Mouse (Mus musculus): ENCODE data around the gene Olfr558.

Olfr558 gene

DNA sequence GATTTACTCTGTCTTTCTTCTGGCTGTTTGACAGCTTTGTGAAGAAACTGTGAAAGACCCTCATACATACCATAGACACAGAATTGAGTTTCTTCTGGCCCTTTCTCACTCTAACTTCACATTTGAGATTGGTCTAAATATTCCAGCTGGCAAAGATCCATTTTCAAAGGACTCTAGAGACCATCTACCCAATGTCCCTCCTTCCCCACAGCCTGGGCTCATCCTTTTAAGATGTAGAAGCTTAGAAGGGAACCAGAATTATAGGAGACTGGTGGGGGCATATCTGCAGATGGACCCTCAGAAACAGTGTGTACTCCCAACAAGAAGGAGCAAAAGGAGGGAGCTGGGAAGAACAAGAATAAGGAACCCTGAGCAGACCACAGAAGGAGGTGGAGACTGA, at the start of gene Olfr558:
TSS of gene Olfr558 (plus strand) at position 301 of the 400 bp plus-strand sequence.
- DNase-seq (ENCODE audit: low spot score): no peak

DNA sequence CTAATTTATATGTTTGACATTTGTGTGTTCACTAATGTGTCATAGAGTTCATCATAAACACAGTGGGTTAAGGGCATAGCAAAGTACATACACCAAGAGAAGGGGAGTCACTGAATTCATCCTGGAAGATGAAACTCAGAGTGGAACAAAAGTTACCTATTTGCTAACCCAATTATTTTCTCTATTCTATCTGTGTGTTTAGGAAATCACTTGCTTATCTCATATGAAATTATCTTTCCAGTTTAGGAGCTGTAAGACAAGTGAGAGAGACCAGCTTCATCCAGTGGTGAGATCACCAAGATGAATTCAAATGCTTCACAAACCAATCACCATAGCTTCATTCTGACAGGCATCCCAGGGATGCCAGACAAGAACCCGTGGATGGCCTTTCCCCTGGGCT, 43.5 kb upstream of the Olfr558 start, which contains the start of gene Olfr555:
TSS of gene Olfr555 (plus strand) at position 301 of the 400 bp plus-strand sequence.
- no peak for DNase-seq (ENCODE audit: low spot score)

DNA sequence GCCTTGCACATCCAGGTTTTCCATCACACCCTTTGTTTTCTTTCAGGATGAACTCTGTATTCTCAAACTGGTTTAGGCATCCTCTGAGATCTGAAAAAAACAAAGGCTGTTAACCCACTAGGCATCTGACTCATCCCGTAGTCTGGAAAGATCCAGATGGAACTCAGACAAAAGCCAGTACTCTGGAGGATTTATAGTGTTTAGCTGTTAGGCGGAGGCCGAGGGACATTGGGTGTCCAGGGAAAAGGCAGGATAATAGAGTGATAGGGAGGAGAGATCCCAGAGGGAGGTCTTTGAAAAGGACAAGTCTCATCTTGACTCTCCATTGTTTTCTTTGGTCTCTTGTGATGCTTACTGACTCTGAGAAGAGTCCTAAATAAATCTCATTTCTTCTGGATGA, 37.4 kb upstream of the Olfr558 start, which contains the start of gene Olfr556:
TSS of gene Olfr556 (plus strand) at position 301 of the 400 bp plus-strand sequence.
- DNase-seq (ENCODE audit: low spot score): no peak

- peak; percentile 7 for DNase-seq (ENCODE audit: low spot score)
Measured at GRCm38 (mm10) chr7:102665378-102665777, 36.6 kb upstream of the Olfr558 start.

DNA sequence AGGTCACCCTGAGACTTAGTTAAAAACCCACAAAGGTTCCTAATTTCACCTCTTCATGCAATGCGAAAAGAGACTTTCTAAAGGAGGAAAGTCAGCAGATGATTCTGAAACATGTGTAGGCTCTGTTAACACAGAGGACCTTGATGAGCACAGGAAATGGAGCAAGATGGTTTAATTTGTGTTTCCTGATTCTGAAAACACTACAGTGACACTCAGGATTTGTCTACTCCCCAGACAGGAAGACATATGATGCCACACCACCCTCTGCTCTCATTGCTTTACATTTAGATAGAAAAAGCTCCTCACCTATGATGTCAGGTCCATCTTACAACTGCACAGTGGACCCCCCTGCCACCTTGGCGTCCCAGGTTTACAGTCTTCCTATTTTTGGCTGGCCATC, 25.8 kb upstream of the Olfr558 start:
- DNase-seq (ENCODE audit: low spot score): no peak

GRCm38 (mm10) chr7:102681916-102682315, 20.1 kb upstream of the Olfr558 start:
- DNase-seq (ENCODE audit: low spot score): no peak

DNA sequence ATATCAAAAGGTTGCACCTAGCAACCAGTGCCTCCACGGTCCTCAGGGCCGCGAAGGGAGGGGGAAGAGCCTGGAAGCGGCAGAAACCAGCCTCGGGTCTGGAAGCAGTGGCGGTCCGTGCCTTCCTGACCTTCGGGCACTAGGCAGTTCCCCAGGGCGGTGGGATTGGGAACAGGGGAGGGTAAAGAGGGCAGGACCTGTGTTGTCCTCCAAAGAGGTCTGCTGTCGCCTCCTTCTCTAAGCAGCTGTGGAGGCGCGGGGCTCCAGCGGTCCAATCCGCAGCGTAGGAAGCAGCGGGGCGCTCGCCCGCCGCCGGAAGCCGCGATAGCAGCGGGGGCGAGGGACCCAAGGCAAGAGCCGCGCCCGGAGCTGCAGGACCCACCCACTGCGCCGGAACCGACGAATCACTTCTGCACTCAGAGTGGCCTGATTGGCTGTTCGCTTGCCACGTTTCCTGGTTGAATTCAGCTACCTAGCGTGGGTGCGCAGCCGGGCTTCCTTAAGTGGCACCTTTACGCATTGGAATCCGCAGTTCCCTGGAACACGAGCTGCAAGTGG, 15.0 kb upstream of the Olfr558 start, which contains the start of gene Trim68:
TSS of gene Trim68 (minus strand) at position 384 of the 558 bp plus-strand sequence.
- DNase-seq (ENCODE audit: low spot score): peak; percentile 87

DNA sequence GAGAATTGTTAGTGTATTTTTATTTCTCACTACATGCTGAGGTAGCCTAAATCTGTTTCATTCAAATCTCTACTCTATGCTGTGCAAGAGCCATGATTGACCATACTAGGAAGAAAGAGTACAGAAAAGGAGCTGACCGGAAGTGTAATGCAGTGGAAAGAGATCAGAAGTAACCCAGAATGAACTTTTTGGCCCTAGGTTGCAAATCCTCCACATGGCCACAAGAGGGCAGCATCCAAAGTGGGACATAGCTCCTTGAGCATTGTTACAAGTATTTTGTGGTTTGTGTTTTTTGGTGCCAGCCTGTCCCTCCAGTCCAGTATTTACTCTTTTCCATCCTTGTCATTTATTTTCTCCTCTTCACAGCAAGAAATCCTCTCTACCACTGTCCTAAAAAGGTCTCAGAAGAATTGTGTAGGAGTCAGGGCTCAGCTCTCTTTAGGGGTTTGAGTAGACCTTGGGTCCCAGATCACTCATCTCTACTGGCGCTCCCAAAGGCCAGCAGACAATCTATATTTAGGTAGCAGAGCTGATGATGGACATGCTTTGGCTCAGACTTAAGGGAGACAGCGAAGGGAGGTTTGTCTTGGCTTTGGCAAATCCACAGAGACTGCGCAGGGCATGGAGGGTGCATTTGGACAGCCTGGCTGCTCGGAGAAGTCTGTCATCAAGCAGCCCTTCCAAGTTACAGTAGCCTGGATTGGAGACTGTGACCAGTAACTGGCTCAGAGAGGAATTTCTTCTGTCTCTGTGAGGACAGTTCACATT, 6.5 kb upstream of the Olfr558 start, which contains the start of gene Olfr557:
TSS of gene Olfr557 (plus strand) at position 553 of the 768 bp plus-strand sequence.
- DNase-seq (ENCODE audit: low spot score): no peak

DNA sequence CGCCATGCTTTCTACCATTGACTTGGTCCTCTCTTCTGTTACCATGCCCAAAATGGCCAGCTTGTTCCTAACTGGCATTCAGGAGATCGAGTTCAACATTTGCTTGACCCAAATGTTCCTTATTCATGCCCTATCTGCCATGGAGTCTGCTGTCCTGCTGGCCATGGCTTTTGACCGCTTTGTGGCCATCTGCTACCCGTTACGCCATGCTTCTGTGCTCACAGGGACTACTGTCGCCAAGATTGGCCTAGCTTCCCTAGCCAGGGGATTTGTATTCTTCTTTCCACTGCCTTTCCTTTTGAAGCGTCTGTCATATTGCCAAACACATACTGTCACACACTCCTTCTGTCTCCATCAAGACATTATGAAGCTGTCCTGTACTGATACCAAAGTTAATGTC, 3.6 kb upstream of the Olfr558 start:
- no peak for DNase-seq (ENCODE audit: low spot score)

DNA sequence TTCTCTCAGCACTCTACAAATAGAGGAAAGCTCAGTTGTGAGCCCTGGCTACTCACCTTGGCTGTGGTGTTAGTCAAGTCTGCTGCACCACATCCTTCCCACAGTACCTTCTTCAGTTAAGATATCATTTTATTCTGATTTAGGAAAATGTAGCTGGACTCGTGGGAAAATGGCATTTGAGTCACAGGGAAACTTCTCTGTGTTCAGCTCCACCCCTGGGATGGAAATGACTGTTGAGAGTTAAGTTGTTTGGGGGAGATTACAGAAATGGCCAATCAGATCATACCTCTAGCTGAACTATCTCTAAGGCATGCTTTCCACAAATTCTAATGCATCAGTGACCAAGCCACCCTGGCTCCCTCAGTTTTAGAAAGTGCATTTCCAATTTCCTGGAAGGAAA, 17.0 kb downstream of the Olfr558 start, which contains the start of gene Olfr33:
TSS of gene Olfr33 (minus strand) at position 101 of the 400 bp plus-strand sequence.
- DNase-seq (ENCODE audit: low spot score): no peak

DNA sequence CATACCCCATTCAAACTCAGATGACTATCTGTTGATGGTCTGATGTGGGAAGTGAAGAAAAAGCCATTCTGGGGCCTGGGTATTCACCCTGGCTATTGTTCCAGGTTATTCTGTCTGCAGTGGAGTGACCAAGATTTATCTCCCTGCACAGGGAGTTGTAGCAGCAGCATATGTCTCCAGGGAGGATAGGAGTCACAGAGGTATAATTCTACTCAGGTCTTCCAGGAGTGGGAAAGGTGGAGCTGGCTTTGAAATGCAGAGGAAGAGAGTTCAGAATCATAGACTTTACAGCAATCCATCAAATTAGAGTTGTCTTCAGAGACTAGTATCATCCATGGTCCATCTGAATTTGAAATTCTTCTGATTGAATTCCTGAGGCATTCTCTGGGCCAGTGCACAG, 25.4 kb downstream of the Olfr558 start, which contains the start of gene Olfr559:
TSS of gene Olfr559 (minus strand) at position 101 of the 400 bp plus-strand sequence.
- DNase-seq (ENCODE audit: low spot score): no peak

DNA sequence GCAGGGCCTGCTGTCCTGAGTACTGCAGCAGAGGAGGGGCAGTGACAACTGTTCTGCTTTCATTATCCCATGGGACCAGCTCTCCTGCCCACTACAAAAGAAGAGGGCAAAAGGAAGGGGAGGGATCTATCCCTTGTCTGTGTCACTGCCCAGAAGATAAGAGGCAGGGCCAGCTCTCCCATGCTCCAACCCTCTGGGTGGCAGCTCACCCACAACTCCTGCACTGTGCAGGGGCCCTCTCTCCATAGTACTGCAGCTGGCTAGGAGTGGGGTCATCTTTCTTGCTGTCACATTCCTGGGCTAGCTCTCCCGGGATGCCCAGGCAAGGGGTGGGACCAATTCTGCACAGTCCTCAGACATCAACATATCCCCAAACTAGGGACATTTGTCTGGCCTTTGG, 31.8 kb downstream of the Olfr558 start:
- no peak for DNase-seq (ENCODE audit: low spot score)

DNA sequence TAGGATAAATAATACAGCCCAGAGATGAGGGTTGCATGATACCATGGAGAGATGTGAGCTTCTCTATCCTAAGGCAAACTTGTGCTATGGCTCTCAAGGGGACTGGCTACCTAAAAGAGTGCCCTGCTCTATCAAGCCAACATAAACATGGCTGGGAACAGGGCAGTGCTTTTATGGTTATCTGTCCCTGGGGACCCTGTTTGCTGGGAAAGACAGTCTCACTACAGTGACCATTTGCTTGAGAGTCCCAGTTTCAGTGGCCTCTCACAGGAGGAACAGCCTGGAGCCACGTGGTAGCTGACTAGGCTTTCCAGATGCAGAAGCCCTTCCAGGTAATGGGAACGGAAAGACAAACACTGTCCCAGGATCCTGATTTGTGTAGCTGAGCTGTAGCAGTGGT, 35.7 kb downstream of the Olfr558 start:
- DNase-seq (ENCODE audit: low spot score): no peak

- no peak for DNase-seq (ENCODE audit: low spot score)
Measured at GRCm38 (mm10) chr7:102752086-102752485, 50.1 kb downstream of the Olfr558 start.

DNA sequence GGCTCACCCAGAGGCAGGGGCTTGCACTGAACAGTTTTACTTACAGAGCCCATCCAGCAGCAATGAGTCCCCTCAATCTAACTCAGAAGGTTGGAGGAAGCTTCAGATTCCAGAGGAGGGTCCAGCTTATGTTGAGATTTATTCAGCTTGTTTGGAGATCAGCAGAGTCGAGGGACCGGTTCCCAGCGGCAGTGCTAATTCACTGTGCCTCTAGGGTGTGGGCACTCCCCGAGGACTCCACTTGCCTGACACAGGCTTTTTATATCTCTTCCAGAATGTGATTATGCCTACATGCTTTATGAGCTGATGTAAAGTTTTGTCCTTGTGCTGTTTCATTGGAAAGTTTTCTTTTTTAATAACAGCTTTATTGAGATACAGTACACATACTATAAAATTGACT, 57.3 kb downstream of the Olfr558 start, which contains the start of the genes Olfr560 and Olfr78:
TSS of gene Olfr560 (minus strand) at position 101 of the 400 bp plus-strand sequence.
TSS of gene Olfr78 (minus strand) at position 206 of the 400 bp plus-strand sequence.
- DNase-seq (ENCODE audit: low spot score): no peak
